Mouse (Mus musculus) ES-E14 (cell line): Measurements from ENCODE around the gene Arl5c. TPM values are rescaled to one million over a fixed set of nuclear protein-coding genes. Genes with fewer than 3 reads are reported as not detected.

Experiments used
- DNase-seq: peaks from one replicate; pipeline ENCODE4 v3.0.0-alpha.2; 2013; ENCODE audit warnings: low read depth, low spot score
- H3K27ac ChIP-seq: 2 replicates; pipeline ENCODE4 v1.5.1; 2012; ENCODE audit warnings: low read depth, mild to moderate bottlenecking, low read length, moderate library complexity, mixed read lengths; ENCODE audit not compliant: poor library complexity, insufficient read depth, severe bottlenecking
- H3K36me3 ChIP-seq: 2 replicates; pipeline ENCODE4 v1.6.1; 2012; ENCODE audit warnings: mild to moderate bottlenecking, low read length, moderate library complexity, mixed read lengths; ENCODE audit not compliant: control insufficient read depth, poor library complexity, insufficient read depth, severe bottlenecking
- H3K4me1 ChIP-seq, 2 experiments: fragments of 150-350 bp in 1 of 2; sonication (generic) in 1 of 2; 2 replicates each; pipeline ENCODE4 v1.6.1; 2012; ENCODE audit warnings: low read length in 2 of 2, mild to moderate bottlenecking in 1 of 2, mixed read lengths in 1 of 2; ENCODE audit not compliant: control insufficient read depth in 2 of 2, insufficient read depth in 2 of 2, poor library complexity in 1 of 2
- H3K4me3 ChIP-seq, 2 experiments: fragments of 150-350 bp in 1 of 2; sonication (generic) in 1 of 2; 2 replicates each; pipeline ENCODE4 v1.5.1; 2012; ENCODE audit warnings: low read length in 2 of 2, low read depth in 1 of 2, mild to moderate bottlenecking in 1 of 2, mixed read lengths in 1 of 2; ENCODE audit not compliant: insufficient read depth in 1 of 2, poor library complexity in 1 of 2, severe bottlenecking in 1 of 2
- H3K9ac ChIP-seq: 2 replicates; pipeline ENCODE4 v1.6.1; 2012; ENCODE audit warnings: low read depth, mild to moderate bottlenecking, low read length, mixed read lengths; ENCODE audit not compliant: poor library complexity, insufficient read depth, severe bottlenecking
- H3K9me3 ChIP-seq: fragments of 150-350 bp; sonication (generic); 2 replicates; pipeline ENCODE4 v1.6.1; 2012; ENCODE audit warnings: low read depth, mild to moderate bottlenecking, low read length; ENCODE audit not compliant: control insufficient read depth, insufficient read depth
- CHD2 ChIP-seq: IDR thresholded peaks from 2 replicates; pipeline ENCODE4 v1.6.1; 2014; ENCODE audit warnings: mild to moderate bottlenecking, low read depth, low read length, inconsistent platforms
- HCFC1 ChIP-seq: IDR thresholded peaks from 2 replicates; pipeline ENCODE4 v1.6.1; 2012; ENCODE audit warnings: low read length, inconsistent platforms, borderline replicate concordance; ENCODE audit not compliant: insufficient read depth
- MAFK ChIP-seq: IDR thresholded peaks from 2 replicates; pipeline ENCODE4 v1.6.1; 2014; ENCODE audit warnings: mild to moderate bottlenecking, low read depth, low read length, inconsistent platforms; ENCODE audit not compliant: insufficient read depth
- ZC3H11A ChIP-seq: IDR thresholded peaks from 2 replicates; pipeline ENCODE4 v1.6.1; 2012; ENCODE audit warnings: low read depth, mild to moderate bottlenecking, inconsistent platforms, low read length, borderline replicate concordance
- ZNF384 ChIP-seq: IDR thresholded peaks from 2 replicates; pipeline ENCODE4 v1.6.1; 2012; ENCODE audit warnings: low read depth, low read length, inconsistent platforms
- in situ Hi-C, 2 experiments: fragments of 600-800 bp; cut with MboI; formaldehyde crosslinking; loops; one replicate each; pipeline ENCODE4 v1.15.1; 2025; ENCODE audit warnings: low sequenced_read_pairs in 2 of 2, inconsistent platforms in 1 of 2; ENCODE audit not compliant: unreplicated experiment in 2 of 2
- total RNA-seq: library from RNA; depleted of rRNA; stranded (reverse); fragments of 300-350 nt; gene quantifications from 2 replicates; pipeline ENCODE4 v1.2.3, GENCODE M21; 2012

Arl5c gene
- total RNA-seq, 1 experiment: 2.9 TPM

GRCm38 (mm10) chr11:97956905-97957560, 38.9 kb downstream of the Arl5c start:
- in situ Hi-C loops: no loop called here
- H3K4me1 ChIP-seq: peaks cover 3 to 26% of the 10 kb centered on the region in 2 experiments; a peak in 3 of 4 replicates

GRCm38 (mm10) chr11:97955915-97956314, 40.1 kb downstream of the Arl5c start:
- H3K4me3 ChIP-seq: no peak overlapping the region
- no peak overlapping the region for H3K27ac ChIP-seq
- H3K4me1 ChIP-seq: peaks cover 3 to 30% of the 10 kb centered on the region in 2 experiments; a peak in 3 of 4 replicates
- DNase-seq: no peak
- no peaks in the 10 kb centered on the region for H3K9me3 ChIP-seq
- H3K36me3 ChIP-seq: no peaks in the 10 kb centered on the region; the same call in 1 of the 2 replicates
- TF ChIP-seq MAFK (no peak), CHD2 (no peak), ZNF384 (no peak), ZC3H11A (no peak), HCFC1 (no peak)
- in situ Hi-C loops: no loop called here
- no peak overlapping the region for H3K9ac ChIP-seq

More at GRCm38 (mm10) chr11:97956905-97957560, 38.9 kb downstream of the Arl5c start:
- Histone ChIP-seq H3K4me3 (no peak overlapping the region), H3K9me3 (no peaks in the 10 kb centered on the region), H3K9ac (no peak overlapping the region), H3K27ac (no peak overlapping the region), H3K36me3 (no peaks in the 10 kb centered on the region; the same call in 1 of the 2 replicates)
- TF ChIP-seq MAFK (no peak), HCFC1 (no peak), ZC3H11A (no peak), ZNF384 (no peak), CHD2 (no peak)
- DNase-seq: no peak

- DNase-seq: no peak
- no peak for TF ChIP-seq HCFC1
- no peak for TF ChIP-seq ZC3H11A
- TF ChIP-seq MAFK: no peak
- no peak for TF ChIP-seq ZNF384
- no peak for TF ChIP-seq CHD2
- H3K27ac ChIP-seq: no peak overlapping the region
- no peak overlapping the region for H3K4me3 ChIP-seq
- no peaks in the 10 kb centered on the region for H3K9me3 ChIP-seq
- H3K36me3 ChIP-seq: no peaks in the 10 kb centered on the region; the same call in 1 of the 2 replicates
- in situ Hi-C loops: no loop called here
- H3K4me1 ChIP-seq: peaks cover 3 to 36% of the 10 kb centered on the region in 2 experiments; a peak in 3 of 4 replicates
- H3K9ac ChIP-seq: no peak overlapping the region
Measured at GRCm38 (mm10) chr11:97955146-97955902, 40.7 kb downstream of the Arl5c start.

DNA sequence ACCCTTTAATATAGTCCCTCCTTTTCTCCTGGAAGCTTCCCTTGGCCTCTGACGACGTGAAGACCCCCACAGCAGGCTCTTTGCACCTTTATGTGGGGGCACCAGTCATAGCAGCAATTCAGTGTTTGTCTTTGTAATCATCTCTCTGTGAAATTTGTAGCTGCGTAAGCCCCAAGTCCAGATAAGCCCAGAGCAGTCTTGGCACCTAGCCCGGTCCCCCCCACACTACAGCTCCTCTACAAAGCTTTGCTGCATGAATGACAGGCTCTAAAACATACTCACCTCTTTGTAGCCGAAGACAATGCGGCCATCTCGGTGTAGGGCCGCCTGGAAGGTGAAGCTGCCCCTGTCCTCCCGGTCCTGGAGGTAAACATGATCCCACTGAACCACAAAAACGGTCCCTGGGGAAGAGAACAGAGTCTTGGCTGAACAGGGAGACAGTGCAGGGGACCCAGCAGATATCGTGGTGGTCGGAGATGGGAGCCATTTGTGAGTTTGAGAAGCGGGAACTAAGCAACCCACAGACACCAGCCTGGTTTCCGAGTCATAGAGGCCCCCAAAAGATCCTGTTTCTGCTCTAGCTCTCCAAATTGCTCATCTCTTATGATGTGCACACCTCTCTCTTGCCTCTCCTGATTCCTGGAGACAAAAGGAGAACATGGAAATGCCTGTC, 41.4 kb downstream of the Arl5c start:
- no peak overlapping the region for H3K9ac ChIP-seq
- DNase-seq: no peak
- H3K4me3 ChIP-seq: no peak overlapping the region
- no peaks in the 10 kb centered on the region; the same call in 1 of the 2 replicates for H3K36me3 ChIP-seq
- no peaks in the 10 kb centered on the region for H3K9me3 ChIP-seq
- TF ChIP-seq CHD2: no peak
- no peak for TF ChIP-seq ZNF384
- TF ChIP-seq ZC3H11A: no peak
- no peak for TF ChIP-seq MAFK
- TF ChIP-seq HCFC1: no peak
- in situ Hi-C loops: no loop called here
- peaks cover 3 to 37% of the 10 kb centered on the region in 2 experiments; a peak in 3 of 4 replicates for H3K4me1 ChIP-seq
- no peak overlapping the region for H3K27ac ChIP-seq
